Mouse (Mus musculus): ENCODE measurements at regions not wholly inside any gene's neighbourhood (a gene's known extent, or its start where the extent isn't known, plus 50 kb on each side); places are given as distances from the start of the nearest gene placed in this dataset.

- no peak for DNase-seq (ENCODE audit: low read depth, low spot score)
These were observed 236.7 kb upstream of the A1bg start for GRCm38 (mm10) chr15:61159552-61159951.

DNA sequence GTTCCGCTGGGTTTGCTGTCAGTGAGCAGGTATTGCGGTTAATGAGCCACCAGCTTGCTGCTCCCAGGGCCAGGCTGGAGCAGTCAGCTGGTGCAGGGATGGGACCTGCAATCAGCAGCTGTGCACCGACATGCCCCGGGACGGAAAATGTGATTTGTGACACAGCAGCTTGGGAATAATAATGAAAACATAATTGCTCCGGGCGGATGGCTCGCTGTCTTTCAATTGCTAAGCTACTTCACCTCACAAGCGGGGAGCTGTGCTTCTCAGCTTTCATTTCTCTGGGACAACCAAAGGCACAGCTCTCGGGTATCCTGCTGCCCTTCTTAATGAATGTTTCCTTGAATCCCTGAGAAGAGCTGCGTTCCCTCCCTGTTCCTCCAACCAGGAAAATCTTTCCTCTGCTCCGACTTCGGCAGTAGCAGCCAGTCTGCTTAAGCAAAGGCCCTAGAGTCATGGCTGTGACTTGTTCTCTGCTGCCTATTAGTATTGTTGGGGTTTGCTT lies 235.3 kb upstream of the A1bg start:
- DNase-seq (ENCODE audit: low read depth, low spot score): no peak

DNA sequence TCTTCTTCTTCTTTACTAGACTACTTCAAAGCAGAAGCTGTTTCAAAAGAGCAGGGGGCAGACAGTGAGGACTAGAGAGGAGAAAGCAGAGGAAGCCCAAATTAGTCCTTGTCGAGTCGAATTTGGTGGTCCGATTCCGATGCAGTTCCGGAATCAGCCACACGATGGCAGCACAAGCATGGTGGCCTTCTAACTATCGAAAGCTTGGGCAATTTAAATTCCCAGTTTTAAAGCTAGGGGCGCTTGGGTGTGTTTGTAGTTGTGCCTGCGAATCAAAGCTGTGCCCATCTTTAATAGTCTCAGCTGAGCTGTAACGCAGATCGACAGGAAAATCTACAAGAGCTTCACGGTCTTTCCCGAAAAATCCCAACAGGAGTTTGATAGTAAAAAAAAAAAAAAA lies 234.7 kb upstream of the A1bg start:
- DNase-seq (ENCODE audit: low read depth, low spot score): peak; percentile 24

DNA sequence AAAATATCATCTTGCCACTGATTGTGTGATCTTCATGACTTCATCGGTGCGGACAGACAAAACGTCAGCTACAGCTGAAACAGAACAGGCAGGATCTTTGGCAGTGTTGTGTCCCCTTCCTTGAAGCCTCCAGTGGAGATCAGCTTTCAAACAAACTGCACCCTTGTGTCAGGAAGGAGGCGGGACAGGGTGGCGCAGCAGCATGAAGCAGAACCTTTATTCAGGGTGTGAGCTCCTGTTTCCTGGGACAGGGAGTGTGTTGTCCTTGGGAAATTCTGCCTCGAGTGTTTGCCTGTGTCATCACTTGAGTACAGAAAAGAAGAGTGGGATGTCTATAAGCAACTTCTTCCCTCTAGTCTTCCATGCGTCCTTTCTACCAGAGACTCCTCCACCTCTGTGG lies 232.7 kb upstream of the A1bg start:
- DNase-seq (ENCODE audit: low read depth, low spot score): no peak

DNA sequence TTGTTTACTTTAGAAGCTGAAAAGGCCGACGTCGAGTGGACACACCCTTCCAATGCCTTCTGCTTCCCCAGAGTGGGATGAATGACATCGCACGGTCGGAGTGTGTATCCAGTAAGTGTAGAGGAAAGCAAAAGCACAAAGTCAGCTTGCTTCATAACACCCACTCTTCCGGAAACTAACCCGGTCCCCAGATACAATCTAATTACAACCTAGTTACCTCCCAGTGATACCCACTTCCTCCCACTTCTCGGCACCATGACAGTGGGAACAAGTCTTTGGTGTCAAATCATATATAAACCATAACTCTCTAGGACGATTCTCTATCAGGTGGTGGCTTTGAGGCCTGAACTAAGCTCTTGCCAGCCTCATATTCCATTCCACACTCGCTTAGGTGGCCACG lies 231.4 kb upstream of the A1bg start:
- no peak for DNase-seq (ENCODE audit: low read depth, low spot score)

- no peak for DNase-seq (ENCODE audit: low read depth, low spot score)
These were observed 220.0 kb upstream of the A1bg start for GRCm38 (mm10) chr15:61142851-61143250.

- DNase-seq (ENCODE audit: low read depth, low spot score): no peak
These were observed 216.3 kb upstream of the A1bg start for GRCm38 (mm10) chr15:61139151-61139550.

- no peak for DNase-seq (ENCODE audit: low read depth, low spot score)
These were observed 214.0 kb upstream of the A1bg start for GRCm38 (mm10) chr15:61136781-61137180.

DNA sequence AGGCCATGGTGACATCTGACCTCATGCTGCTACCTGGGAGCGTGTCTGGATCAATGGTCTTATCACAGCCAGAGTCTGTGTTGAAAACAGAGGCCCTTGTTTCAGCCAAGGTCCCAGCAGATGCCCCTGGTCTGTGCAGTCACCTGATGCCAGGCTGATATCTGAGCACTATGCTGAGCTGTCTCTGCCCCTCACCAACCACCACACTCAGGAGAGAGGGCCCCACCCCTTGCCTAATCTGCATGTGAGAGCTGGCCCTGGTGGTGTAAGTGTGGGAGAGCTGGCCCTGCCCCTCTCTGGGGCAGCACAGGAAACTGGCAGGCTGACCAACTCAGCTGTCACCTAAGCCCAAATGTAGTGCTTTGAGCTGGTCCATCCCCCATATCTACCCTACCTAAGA lies 210.5 kb upstream of the A1bg start:
- no peak for DNase-seq (ENCODE audit: low read depth, low spot score)

DNA sequence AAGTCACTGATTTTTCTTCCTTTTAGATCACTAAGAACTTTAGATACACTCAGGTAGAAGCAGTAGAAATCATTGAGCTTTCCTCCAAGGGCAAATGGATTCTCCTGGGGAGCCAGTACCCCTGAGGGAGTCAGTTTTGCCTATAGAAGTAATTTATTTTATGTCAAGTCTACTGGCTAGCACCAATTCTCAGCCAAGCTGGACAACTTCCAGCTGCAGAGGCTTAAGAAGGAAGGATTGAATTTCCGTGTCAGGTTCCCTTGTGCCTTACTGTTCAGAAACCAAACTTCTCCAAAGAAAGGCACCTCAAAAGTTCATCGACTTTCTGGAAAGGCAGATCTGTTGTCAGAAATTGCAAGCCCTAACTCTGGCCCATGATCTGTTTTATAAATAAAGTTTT lies 205.2 kb upstream of the A1bg start:
- DNase-seq (ENCODE audit: low read depth, low spot score): no peak

DNA sequence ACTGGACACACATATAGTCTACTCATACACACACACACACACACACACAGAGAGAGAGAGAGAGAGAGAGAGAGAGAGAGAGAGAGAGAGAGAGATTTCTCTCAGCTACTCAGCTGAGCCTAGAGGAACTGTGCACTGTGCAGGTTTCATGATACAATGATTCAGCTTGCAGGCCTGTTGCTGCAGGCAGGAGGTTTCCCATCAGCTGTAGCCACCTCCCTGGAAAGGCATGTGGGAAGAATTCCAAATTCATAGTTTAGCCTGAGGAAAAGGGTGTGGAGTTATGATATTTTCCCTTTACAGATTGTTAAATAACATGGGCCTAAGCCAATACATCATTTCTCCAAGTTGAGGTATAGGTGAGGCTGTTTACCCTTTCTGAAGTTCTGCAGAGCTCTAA lies 204.3 kb upstream of the A1bg start:
- DNase-seq (ENCODE audit: low read depth, low spot score): no peak

- no peak for DNase-seq (ENCODE audit: low read depth, low spot score)
These were observed 194.1 kb upstream of the A1bg start for GRCm38 (mm10) chr15:61116912-61117311.

GRCm38 (mm10) chr15:61109429-61110128 lies 186.8 kb upstream of the A1bg start:
- no peak for DNase-seq (ENCODE audit: low read depth, low spot score)

- DNase-seq (ENCODE audit: low read depth, low spot score): no peak
These were observed 186.1 kb upstream of the A1bg start for GRCm38 (mm10) chr15:61108957-61109356.

DNA sequence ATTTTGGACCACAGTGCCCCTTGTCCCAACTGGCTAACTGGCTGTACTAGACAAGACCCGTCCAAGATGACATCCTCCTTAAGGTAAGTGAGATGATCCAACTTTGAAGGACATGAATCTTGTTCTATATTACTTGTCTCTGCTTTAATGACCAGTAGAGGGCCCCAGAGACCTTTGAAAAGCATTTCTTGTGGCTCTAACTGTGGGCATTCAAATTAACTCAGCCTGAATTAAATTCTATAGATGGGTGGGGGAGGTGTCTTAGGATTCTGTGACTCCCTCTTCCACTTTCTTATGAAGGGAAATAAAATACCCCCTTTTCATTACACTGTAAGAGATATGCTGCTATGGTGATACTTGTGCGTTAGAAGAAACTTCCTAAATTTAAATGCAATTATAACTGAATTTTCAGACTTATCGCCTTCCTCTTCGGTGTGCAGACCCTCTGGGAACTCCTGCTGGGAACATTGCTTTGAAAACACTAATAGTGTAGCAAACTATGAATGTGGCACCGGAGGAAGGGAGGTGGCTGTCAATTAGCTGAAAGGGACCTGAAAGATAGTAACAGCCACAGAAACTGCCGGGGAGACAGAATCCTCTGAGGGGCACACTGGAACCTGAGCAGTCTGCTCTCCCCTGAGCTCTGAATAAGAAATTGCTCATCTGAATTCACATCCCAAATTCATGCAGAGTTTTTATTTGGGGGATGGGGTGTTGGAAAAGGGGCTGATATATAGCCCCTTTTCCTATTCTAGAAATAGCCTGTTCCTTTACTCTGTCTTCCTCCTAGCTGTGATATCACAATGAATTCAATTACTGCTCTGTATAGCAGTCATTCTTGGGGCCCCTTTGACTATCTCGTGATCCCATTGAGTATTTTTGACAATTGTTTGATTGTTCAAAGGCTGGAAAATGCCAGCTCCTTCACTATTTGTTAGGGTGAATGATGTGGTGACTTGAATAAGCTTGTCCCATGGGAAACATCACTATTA lies 179.9 kb upstream of the A1bg start:
- no peak for DNase-seq (ENCODE audit: low read depth, low spot score)

- DNase-seq (ENCODE audit: low read depth, low spot score): no peak
These were observed 178.0 kb upstream of the A1bg start for GRCm38 (mm10) chr15:61100807-61101206.

DNA sequence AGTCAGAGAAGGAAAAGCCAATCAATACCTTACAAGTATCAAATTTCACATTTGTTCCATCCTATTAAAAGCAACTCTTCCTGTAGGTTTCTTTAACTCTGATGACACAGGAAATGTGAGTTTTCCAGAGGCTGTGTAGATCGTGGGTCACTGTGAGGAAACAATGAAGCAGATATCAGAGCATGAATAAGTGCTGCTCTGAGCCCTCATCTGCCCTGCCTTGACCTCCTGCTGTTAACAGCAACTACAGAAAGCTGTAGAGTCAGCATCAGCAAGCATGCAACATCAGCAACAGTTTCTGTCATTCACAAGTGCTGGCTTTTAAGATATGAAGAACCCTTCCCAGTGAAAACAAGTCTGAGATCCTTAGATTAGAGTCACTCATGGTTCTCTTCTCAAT lies 176.2 kb upstream of the A1bg start:
- no peak for DNase-seq (ENCODE audit: low read depth, low spot score)

DNA sequence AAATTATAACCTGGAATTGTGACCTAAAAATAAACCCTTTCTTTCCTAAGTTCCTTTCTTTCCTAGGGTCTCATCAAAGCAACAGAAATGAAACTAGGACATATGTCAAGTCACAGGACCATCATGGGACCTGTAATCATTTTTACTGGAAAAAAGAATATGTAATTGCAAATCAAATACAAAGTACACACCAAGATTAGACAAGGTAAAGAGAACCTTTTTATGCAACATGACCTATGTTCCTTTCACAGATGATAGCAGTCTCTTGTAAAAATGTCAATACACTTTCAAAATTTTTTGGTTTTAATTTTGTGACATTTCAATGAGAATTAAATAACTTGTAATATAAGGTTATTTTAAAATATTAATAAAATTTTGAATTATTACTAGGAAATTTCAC lies 175.7 kb upstream of the A1bg start:
- DNase-seq (ENCODE audit: low read depth, low spot score): no peak

DNA sequence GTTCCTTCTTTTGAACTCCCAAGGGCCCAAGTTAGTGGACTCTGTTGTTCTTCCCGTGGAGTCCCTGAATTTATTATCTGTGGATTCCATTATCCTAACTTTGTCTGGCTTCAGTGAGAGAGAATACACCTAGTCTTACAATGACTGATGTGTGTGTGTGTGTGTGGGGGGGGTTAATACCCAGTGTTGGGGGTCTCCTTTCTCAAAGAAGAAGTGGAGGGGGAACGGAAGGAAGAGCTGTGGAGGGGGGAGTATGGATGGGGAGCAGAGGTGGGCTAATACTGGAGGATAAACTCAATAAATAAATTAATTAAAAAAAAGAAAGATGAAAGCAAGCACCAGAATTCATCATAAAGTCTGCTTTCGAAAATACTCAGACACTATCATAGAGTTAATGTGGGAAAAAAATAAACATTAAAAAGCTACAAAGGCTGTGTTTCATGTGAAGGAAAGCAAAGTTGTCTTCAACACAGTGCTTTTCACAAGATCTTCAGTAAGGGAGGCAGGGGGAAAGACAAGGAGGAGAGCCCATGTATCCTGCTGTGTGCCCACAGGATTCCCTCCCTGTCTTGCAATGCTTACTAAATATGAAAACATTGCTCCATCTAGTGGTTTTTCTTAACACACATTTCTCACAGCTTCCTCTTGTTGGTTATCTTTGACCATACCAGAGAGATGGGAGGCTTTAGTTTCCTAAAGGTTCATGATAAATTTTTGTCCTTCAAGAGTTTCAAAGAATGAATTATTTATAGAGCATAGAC lies 173.4 kb upstream of the A1bg start:
- DNase-seq (ENCODE audit: low read depth, low spot score): no peak

DNA sequence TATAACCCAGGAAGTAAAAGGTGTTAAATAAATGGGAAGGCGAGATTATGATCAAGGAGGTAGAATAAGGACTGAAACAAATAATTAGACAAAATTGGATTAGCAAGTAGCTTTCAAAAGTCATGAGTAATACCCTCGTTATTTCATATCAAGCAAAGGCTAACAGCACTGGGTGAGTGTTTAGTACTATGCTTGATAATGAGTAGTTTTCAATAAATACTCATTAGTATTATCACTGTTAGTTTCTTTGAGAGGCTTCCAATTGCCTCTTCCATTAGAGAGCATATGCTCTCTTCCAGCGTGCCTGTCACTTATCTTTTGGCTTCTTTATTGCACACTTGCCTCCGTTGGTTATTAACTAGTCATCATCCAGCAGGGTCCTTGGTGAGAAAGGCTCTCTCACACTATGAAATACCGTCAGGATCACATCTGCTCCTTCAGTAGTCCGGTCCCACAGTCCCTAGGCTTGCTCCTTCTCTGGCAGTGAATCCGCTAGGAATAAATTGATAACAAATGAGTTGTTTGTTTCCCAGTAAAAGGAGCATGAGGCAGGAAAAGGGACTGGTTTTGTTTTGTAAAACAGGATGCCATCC lies 132.3 kb upstream of the A1bg start:
- DNase-seq (ENCODE audit: low read depth, low spot score): no peak

- DNase-seq (ENCODE audit: low read depth, low spot score): no peak
These were observed 128.6 kb upstream of the A1bg start for GRCm38 (mm10) chr15:61051363-61051762.

DNA sequence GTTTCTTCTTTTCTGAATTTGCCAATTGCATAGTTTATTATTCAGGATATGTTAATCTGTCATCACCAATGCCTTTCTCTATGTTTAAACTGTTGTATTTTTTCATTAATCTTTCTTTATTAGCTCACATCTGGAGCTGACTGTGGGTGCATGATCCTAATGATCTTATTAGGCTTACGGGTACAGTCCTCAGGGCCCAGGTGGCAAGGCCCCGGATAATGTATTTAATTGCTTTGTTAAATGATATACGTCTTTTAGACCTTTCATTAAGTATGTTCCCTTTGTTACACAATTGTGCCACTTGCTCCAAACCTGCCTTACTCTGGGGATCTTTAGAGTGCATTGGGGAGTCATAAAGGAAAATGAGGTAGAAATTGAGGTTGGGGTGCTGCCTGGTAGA lies 86.7 kb upstream of the A1bg start:
- no peak for DNase-seq (ENCODE audit: low read depth, low spot score)
